Mouse (Mus musculus) telencephalon, adult 2 months (tissue): ENCODE data around the gene Wfdc3.
"Not testable (repeated sequence)": the region's sequence is repeated elsewhere in the genome, so short reads cannot be mapped to it uniquely, and the experiment has no call there.

Source experiments
- DNase-seq: peaks from one replicate; pipeline ENCODE4 v3.0.0-alpha.2; 2011; ENCODE audit warnings: low read depth, low spot score

Wfdc3 gene

DNA sequence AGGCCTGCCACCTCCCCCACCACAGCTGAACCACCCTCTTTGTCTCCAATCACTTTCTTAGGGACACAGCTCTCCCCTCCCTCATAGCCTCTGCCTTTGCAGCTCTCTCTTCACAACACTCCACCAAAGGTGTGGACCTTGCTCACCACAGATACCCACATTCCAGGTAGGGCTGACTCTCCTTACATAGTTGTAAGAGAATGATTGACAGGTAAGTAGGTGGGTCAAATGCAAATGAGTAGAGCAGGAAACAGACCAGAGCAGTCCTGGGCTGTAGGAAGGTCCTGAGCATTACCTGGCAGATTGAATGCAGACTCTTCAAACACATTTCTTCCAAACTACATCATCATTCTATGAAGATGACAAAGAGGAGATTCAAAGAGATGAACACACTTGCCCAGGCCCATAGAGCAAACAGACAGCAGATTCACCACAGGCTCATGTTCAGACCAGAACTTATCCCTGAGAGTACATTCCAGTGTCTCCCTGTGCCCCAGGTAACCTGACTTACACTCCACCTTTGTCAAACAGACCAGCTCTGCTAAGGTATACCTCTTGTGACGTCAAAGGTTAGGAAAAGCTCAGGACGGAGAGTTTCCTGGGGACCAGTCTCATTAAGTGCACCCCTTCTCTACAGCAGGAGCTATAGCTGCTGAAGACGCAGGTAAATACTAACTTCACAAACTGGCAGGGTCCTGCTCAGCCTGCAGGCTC lies 8.2 kb downstream of the Wfdc3 start:
- DNase-seq = no peak

GRCm38 (mm10) chr2:164735446-164735845 lies 10.3 kb downstream of the Wfdc3 start:
- DNase-seq = no peak

GRCm38 (mm10) chr2:164734839-164735238 lies 10.9 kb downstream of the Wfdc3 start:
- DNase-seq = no peak

GRCm38 (mm10) chr2:164733259-164733658 lies 12.5 kb downstream of the Wfdc3 start:
- DNase-seq = no peak

GRCm38 (mm10) chr2:164731719-164732118 lies 14.0 kb downstream of the Wfdc3 start:
- no peak for DNase-seq

- no peak for DNase-seq
Observed at GRCm38 (mm10) chr2:164725895-164726619, 19.7 kb downstream of the Wfdc3 start.

GRCm38 (mm10) chr2:164723276-164723675 lies 22.5 kb downstream of the Wfdc3 start:
- no peak for DNase-seq

DNA sequence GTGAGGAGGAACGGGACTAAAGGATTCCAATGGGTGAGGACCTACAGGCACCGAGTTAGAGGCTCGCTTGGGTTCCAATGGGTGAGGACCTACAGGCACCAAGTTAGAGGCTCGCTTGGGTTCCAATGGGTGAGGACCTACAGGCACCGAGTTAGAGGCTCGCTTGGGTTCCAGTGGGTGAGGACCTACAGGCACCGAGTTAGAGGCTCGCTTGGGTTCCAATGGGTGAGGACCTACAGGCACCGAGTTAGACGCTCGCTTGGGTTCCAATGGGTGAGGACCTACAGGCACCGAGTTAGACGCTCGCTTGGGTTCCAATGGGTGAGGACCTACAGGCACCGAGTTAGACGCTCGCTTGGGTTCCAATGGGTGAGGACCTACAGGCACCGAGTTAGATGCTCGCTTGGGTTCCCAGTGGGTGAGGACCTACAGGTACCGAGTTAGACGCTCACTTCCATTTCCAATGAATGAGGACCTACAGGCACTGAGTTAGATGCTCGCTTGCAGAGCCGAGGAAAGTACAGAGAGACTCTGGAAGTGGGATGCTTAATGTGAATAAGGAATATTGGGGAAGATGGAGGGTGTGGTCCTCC lies 29.4 kb downstream of the Wfdc3 start:
- DNase-seq = not testable (repeated sequence)

- DNase-seq = no peak
Observed at GRCm38 (mm10) chr2:164715005-164715404, 30.7 kb downstream of the Wfdc3 start, which contains the start of gene Spint5. Spint5 (plus strand) TSS chr2:164715305.

DNA sequence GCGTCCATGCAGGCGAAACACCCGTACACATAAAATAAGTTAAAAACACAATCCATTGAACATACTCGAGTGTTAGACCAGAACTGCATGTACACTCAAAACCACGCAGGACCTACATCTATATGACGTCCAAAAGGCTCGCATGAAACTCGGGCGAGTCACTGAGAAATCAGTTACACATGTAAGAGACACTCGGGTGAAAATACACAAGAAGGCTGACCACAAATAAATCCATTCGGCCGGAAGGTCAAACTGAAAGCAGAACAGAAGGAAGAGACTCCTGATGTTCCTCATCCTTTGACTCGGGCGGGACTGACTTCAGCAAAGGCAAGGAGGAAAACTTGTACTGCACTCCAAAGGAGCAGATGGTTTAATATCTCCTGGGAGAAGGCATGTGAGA lies 39.7 kb downstream of the Wfdc3 start:
- no peak for DNase-seq

GRCm38 (mm10) chr2:164705328-164705727 lies 40.4 kb downstream of the Wfdc3 start:
- no peak for DNase-seq

DNA sequence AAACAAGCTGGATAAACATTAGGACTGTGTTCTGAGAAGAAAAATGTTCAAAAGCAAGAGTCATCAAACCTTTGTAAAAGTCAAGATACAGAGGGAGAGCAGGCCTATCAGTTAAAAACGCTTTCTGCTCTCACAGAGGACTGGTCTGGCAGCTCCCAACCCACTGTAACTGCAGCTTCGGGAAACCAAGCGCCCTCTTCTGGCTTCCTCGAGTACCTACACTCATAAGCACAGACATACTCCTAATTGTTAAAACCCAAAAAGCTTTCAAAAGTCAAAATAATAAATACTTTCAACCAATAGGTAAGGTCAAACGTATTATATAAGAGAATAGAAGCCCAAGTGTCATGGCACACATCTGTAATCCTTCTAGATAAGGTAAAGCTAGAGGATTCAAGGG lies 41.5 kb downstream of the Wfdc3 start:
- no peak for DNase-seq

GRCm38 (mm10) chr2:164701761-164702160 lies 44.0 kb downstream of the Wfdc3 start:
- DNase-seq = no peak

- DNase-seq = no peak
Observed at GRCm38 (mm10) chr2:164700959-164701358, 44.8 kb downstream of the Wfdc3 start.

DNA sequence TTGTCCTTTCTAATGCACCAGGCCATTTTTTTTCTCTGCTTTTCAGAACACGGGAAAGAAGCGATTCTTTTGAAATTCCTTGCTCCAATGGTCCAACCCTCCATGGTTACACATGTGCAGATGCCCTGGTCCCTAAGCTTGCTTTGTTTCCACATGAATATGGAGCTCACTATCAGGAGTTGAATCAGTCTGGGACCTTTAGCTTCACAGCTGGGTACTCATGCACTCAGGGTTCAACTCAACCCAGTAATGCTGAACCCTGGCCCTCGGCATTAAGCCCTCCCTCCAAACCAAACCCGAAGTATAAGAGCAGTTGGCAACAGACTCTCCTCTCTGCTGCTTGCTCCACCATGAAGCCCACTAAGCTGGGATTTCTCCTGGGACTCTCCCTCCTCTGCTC lies 47.5 kb downstream of the Wfdc3 start, which contains the start of gene Spint4:
TSS of gene Spint4 (plus strand) at position 301 of the 400 bp plus-strand sequence.
- DNase-seq = no peak

DNA sequence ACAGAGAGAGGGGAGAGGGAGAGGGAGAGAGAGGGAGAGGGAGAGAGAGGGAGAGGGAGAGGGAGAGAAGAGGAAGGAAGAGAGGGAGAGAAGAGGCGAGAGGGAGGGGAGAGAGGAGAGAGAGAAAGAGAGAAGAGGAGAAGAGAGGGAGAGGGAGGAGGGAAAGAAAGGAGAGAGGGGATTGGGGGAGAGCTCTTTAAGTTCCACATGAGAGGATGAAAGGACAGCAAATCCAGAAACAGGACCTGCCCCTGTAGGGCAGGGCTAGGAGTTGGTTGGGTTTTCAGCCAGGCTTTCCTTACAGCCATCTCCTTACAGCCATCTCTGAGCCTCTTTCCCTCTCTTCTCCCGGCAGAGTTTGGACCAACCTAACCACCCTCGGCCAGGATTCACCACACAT lies 60.9 kb downstream of the Wfdc3 start, which contains the start of gene Wfdc13:
TSS of gene Wfdc13 (plus strand) at position 301 of the 400 bp plus-strand sequence.
- no peak for DNase-seq
